Mouse (Mus musculus) hindbrain, embryonic 10.5 days (tissue): Measurements from ENCODE around the gene Dtd1. TPM values are rescaled to one million over a fixed set of nuclear protein-coding genes. Genes with fewer than 3 reads are reported as not detected.
A peak's percentile ranks its signal among the peaks of the same experiment; 100 is the strongest.

Experiments
- DNase-seq: peaks from one replicate; pipeline ENCODE4 v3.0.0-alpha.2; 2017; ENCODE audit warnings: low spot score
- H3K27ac ChIP-seq: fragments of 300-500 bp; sonication (generic); 2 replicates; pipeline ENCODE4 v1.5.1; 2016; ENCODE audit warnings: mild to moderate bottlenecking, moderate library complexity
- H3K27me3 ChIP-seq: fragments of 300-500 bp; sonication (generic); 2 replicates; pipeline ENCODE4 v1.6.1; 2016; ENCODE audit warnings: mild to moderate bottlenecking; ENCODE audit not compliant: poor library complexity, insufficient read depth, severe bottlenecking
- H3K36me3 ChIP-seq: fragments of 300-500 bp; sonication (generic); 2 replicates; pipeline ENCODE4 v1.6.1; 2016; ENCODE audit warnings: mild to moderate bottlenecking, moderate library complexity
- H3K4me1 ChIP-seq: fragments of 300-500 bp; sonication (generic); replicated peaks from 2 replicates; pipeline ENCODE4 v1.6.1; 2016; ENCODE audit warnings: mild to moderate bottlenecking
- H3K4me3 ChIP-seq: fragments of 300-500 bp; sonication (generic); 2 replicates; pipeline ENCODE4 v1.5.1; 2016; ENCODE audit warnings: mild to moderate bottlenecking, moderate library complexity
- H3K9me3 ChIP-seq: fragments of 300-500 bp; sonication (generic); 2 replicates; pipeline ENCODE4 v1.6.1; 2016; ENCODE audit warnings: mild to moderate bottlenecking, moderate library complexity
- WGBS: fragments of 180-500 bp; shearing (Covaris S2); methylation state at CpG from one replicate; pipeline ENCODE4 v1.1.7; 2016; 5-methylcytosine and 5-hydroxymethylcytosine counted together
- polyA plus RNA-seq: library from polyadenylated mRNA; unstranded; fragments of >200 nt; fragmentation: Nextera tagmentation; extraction: Ambion mirVana; gene quantifications from 2 replicates; pipeline ENCODE4 v1.2.1, GENCODE M21; 2016

Gene Dtd1
- polyA plus RNA-seq, 1 experiment from 2014 or later = 27.1 TPM

GRCm38 (mm10) chr2:144783190-144783589 lies 183.5 kb downstream of the Dtd1 start:
- H3K9me3 ChIP-seq = no peaks in the 10 kb centered on the region
- 98% methylated on average over 1 of the region's 1 CpGs for WGBS
- no peaks in the 10 kb centered on the region for H3K36me3 ChIP-seq
- DNase-seq = no peak
- H3K4me3 ChIP-seq = no peak overlapping the region
- H3K4me1 ChIP-seq = no peaks in the 10 kb centered on the region
- H3K27me3 ChIP-seq = no peaks in the 10 kb centered on the region
- H3K27ac ChIP-seq = no peak overlapping the region

GRCm38 (mm10) chr2:144783831-144784230 lies 184.1 kb downstream of the Dtd1 start:
- H3K4me1 ChIP-seq = no peaks in the 10 kb centered on the region
- H3K9me3 ChIP-seq = no peaks in the 10 kb centered on the region
- WGBS = 93% methylated on average over 6 of the region's 6 CpGs
- no peak overlapping the region for H3K27ac ChIP-seq
- H3K4me3 ChIP-seq = no peak overlapping the region
- H3K27me3 ChIP-seq = no peaks in the 10 kb centered on the region
- no peak for DNase-seq
- no peaks in the 10 kb centered on the region for H3K36me3 ChIP-seq

GRCm38 (mm10) chr2:144791671-144792294 lies 192.1 kb downstream of the Dtd1 start:
- H3K4me3 ChIP-seq = no peak overlapping the region
- WGBS = 82% methylated on average over 14 of the region's 14 CpGs
- no peaks in the 10 kb centered on the region for H3K4me1 ChIP-seq

GRCm38 (mm10) chr2:144797515-144797914 lies 197.8 kb downstream of the Dtd1 start:
- Histone ChIP-seq H3K9me3 (no peaks in the 10 kb centered on the region), H3K27ac (no peak overlapping the region), H3K36me3 (no peaks in the 10 kb centered on the region), H3K4me1 (no peaks in the 10 kb centered on the region), H3K4me3 (no peak overlapping the region), H3K27me3 (no peaks in the 10 kb centered on the region)
- no peak for DNase-seq
- 75% methylated on average over 8 of the region's 8 CpGs for WGBS

More at GRCm38 (mm10) chr2:144791671-144792294, 192.1 kb downstream of the Dtd1 start:
- Histone ChIP-seq H3K36me3 (no peaks in the 10 kb centered on the region), H3K27ac (no peak overlapping the region), H3K27me3 (no peaks in the 10 kb centered on the region), H3K9me3 (no peaks in the 10 kb centered on the region)
- no peak for DNase-seq

- H3K9me3 ChIP-seq = no peaks in the 10 kb centered on the region
- WGBS = 60% methylated on average over 15 of the region's 15 CpGs
These were observed 208.4 kb downstream of the Dtd1 start for GRCm38 (mm10) chr2:144807766-144808754.

More at GRCm38 (mm10) chr2:144807766-144808754, 208.4 kb downstream of the Dtd1 start:
- Histone ChIP-seq H3K4me3 (no peak overlapping the region), H3K4me1 (no peaks in the 10 kb centered on the region), H3K27me3 (no peaks in the 10 kb centered on the region), H3K36me3 (no peaks in the 10 kb centered on the region), H3K27ac (0 out of 2 replicates have a peak overlapping the region, but pooled peaks have one; percentile 37)
- DNase-seq = no peak

Other genes with a start within 250 kb of the Dtd1 start
- gene Kat14, start 230.9 kb upstream of the Dtd1 start, polyA plus RNA-seq = 47.9 and 60.4 TPM in 2 replicates
- gene Pet117, start 230.9 kb upstream of the Dtd1 start, polyA plus RNA-seq = 0.24 TPM in 1 of 2 replicates, not detected in the other
- gene Dzank1, start 72.5 kb upstream of the Dtd1 start, polyA plus RNA-seq = 1.9 and 3.4 TPM in 2 replicates
- 27.0 and 33.0 TPM in 2 replicates for gene Polr3f, start 72.2 kb upstream of the Dtd1 start, polyA plus RNA-seq
- gene Rbbp9, start 49.0 kb upstream of the Dtd1 start, polyA plus RNA-seq = 56.7 and 57.1 TPM in 2 replicates
- gene Sec23b, start 43.7 kb upstream of the Dtd1 start, polyA plus RNA-seq = 120 and 127 TPM in 2 replicates
- gene Smim26, start 5.8 kb upstream of the Dtd1 start, polyA plus RNA-seq = 26.0 and 40.1 TPM in 2 replicates
- gene Scp2d1, start 223.8 kb downstream of the Dtd1 start, polyA plus RNA-seq = not detected in 2 replicates